Mouse (Mus musculus) thymus, adult 2 months (tissue): Measurements from ENCODE around the gene Fhit.

Source experiments
- CTCF ChIP-seq: fragments of 200-500 bp; IDR thresholded peaks from 2 replicates; pipeline ENCODE4 v1.5.1; 2012; ENCODE audit warnings: mild to moderate bottlenecking, control low read depth, low read length, moderate library complexity, borderline replicate concordance; ENCODE audit not compliant: control insufficient read depth, poor library complexity, insufficient read depth; ENCODE audit errors: extremely low read depth
- POLR2A ChIP-seq: fragments of 200-500 bp; IDR thresholded peaks from 2 replicates; pipeline ENCODE4 v1.6.1; 2012; ENCODE audit warnings: mild to moderate bottlenecking, low read length, control low read depth, moderate library complexity; ENCODE audit not compliant: control insufficient read depth, poor library complexity, insufficient read depth; ENCODE audit errors: extremely low read depth

GRCm38 (mm10) chr14:10630831-10631360 lies 530.9 kb downstream of the Fhit start:
- TF ChIP-seq CTCF (no peak), POLR2A (no peak)
